Mouse (Mus musculus): ENCODE results near the gene Mpc1. TPM values are rescaled to one million over a fixed set of nuclear protein-coding genes. Genes with fewer than 3 reads are reported as not detected.

Mpc1 gene
- polyA plus RNA-seq (2012; rRNA removed) = 24.5 and 25.6 TPM in 2 replicates

DNA sequence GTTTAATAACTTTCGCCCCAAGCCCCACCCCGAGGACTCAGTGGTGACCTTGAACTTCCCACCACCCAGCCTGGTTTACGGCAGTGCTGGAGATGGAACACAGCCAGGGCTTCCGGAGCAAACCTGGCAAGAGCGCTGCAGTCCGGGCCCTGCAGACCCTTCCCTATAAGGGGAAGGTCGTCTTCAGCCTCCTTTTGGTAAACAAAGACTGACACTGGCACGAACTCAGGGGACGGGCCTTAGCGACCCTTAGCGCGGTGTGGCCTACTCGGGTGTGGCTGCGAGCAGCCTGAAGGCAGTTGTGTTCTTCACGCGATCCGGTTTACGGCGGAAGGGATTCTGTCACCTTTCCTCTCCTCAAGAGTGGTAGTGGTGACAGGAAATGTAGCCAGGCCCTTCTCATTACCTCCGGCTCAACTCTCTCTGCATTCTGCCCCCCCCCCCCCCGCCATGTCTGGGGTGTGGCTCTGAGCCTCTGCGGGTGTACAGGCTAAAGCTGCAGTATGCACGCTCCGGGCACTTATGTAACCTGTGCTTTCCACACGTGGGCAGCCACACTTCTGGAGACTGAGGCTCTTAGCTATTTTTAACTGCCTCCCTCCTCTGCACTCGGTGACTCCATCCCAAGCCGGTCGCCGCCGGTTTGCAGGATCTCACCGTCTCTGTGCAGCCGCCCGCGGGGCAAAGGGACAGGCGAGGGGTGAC lies at the start of gene Mpc1:
Mpc1 (plus strand) TSS at position 84 of the 705 bp plus-strand sequence.
- no peaks in the 10 kb centered on the region for H3K36me3 ChIP-seq (ENCODE audit: control insufficient read depth, insufficient read depth, low read length)
- H3K4me1 ChIP-seq (ENCODE audit: control insufficient read depth, insufficient read depth, insufficient read length) = peaks cover 5% of the 10 kb centered on the region
- H3K27ac ChIP-seq (ENCODE audit: insufficient read depth, low read length) = peak within 1 kb of the TSS; percentile 88
- H3K27me3 ChIP-seq (ENCODE audit: control insufficient read depth, insufficient read depth, low read length) = no peaks in the 10 kb centered on the region
- under 1% methylated on average over 34 of the region's 35 CpGs for WGBS
- TF ChIP-seq CTCF (IDR thresholded peaks at IDR 0.05; ENCODE audit: extremely low read depth, insufficient read depth, insufficient read length, insufficient replicate concordance) = no peak
- peak; percentile 3; the same call in 1 of the 2 replicates for TF ChIP-seq POLR2A (IDR thresholded peaks at IDR 0.05; ENCODE audit: low read depth, low read length)
- peak; percentile 38 to 40 for DNase-seq (ENCODE audit: low read depth in 1 of 2, low spot score in 2 of 2)
- H3K4me3 ChIP-seq (ENCODE audit: extremely low read depth, insufficient read depth, insufficient read length) = peak within 1 kb of the TSS; percentile 91

DNA sequence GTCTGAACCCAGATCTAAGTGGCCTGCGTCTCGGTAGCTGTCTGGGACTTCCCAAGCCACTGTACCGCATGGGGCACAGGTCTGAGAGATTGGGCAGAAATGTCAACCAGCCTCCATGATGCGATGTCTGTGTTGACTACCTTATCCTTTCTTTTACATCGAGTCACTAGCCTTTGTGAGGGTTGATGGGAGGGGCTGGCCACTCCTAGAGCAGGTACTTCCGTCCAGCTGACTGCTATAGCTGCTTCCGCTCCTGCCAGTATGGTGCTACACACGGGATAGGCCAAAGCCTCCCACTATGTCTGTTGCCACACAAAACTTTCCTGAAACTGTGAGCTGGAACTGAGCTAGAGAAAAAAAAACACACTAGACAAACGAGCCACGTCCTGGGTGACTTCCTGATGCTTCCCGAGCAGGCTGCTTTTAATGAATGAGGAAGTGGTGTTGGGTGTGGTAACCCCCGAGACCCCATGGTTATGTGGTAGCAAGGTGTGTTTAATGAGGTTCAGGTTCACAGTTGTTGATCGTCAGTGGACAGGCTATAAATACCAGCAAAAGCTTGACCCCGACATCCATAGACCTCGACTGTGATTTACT lies 49.0 kb upstream of the Mpc1 start:
- Histone ChIP-seq H3K27me3 (ENCODE audit: control insufficient read depth, insufficient read depth, low read length) (no peaks in the 10 kb centered on the region), H3K27ac (ENCODE audit: insufficient read depth, low read length) (peak overlapping the region; percentile 47), H3K4me1 (ENCODE audit: control insufficient read depth, insufficient read depth, insufficient read length) (peaks cover 50% of the 10 kb centered on the region; the same call in 1 of the 2 replicates), H3K36me3 (ENCODE audit: control insufficient read depth, insufficient read depth, low read length) (no peaks in the 10 kb centered on the region), H3K4me3 (ENCODE audit: extremely low read depth, insufficient read depth, insufficient read length) (no peak overlapping the region)
- WGBS = 34% methylated on average over 15 of the region's 15 CpGs
- no peak for TF ChIP-seq POLR2A (IDR thresholded peaks at IDR 0.05; ENCODE audit: low read depth, low read length)
- no peak for TF ChIP-seq CTCF (IDR thresholded peaks at IDR 0.05; ENCODE audit: extremely low read depth, insufficient read depth, insufficient read length, insufficient replicate concordance)
- peak in 1 of 2 experiments; percentile 53 for DNase-seq (ENCODE audit: low read depth in 1 of 2, low spot score in 2 of 2)

DNA sequence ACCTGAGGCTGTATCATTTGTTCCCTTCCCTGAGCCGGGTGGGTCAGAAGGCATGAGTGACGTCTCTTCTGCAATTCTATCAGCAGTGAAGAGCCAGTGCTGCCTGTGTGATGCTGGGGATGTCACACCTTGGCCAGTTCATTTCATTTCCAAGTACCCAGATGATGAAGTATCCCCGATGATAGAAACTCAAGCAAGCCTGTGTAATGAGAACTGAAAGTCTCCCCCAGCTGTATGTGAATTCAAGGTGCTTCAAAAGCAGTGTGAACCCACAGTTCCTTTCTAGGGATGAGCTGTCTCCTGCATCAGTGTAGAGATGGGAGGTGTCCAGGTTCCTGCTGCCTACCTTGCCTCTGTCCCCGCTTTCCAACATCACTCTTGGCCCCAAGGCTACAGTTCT lies 48.2 kb upstream of the Mpc1 start:
- Histone ChIP-seq H3K4me1 (ENCODE audit: control insufficient read depth, insufficient read depth, insufficient read length) (peaks cover 55% of the 10 kb centered on the region), H3K4me3 (ENCODE audit: extremely low read depth, insufficient read depth, insufficient read length) (no peak overlapping the region), H3K27me3 (ENCODE audit: control insufficient read depth, insufficient read depth, low read length) (no peaks in the 10 kb centered on the region), H3K36me3 (ENCODE audit: control insufficient read depth, insufficient read depth, low read length) (no peaks in the 10 kb centered on the region), H3K27ac (ENCODE audit: insufficient read depth, low read length) (peak overlapping the region; percentile 47)
- TF ChIP-seq POLR2A (IDR thresholded peaks at IDR 0.05; ENCODE audit: low read depth, low read length) (no peak), CTCF (IDR thresholded peaks at IDR 0.05; ENCODE audit: extremely low read depth, insufficient read depth, insufficient read length, insufficient replicate concordance) (no peak)
- 55% methylated on average over 4 of the region's 4 CpGs for WGBS
- no peak for DNase-seq (ENCODE audit: low read depth in 1 of 2, low spot score in 2 of 2)

DNA sequence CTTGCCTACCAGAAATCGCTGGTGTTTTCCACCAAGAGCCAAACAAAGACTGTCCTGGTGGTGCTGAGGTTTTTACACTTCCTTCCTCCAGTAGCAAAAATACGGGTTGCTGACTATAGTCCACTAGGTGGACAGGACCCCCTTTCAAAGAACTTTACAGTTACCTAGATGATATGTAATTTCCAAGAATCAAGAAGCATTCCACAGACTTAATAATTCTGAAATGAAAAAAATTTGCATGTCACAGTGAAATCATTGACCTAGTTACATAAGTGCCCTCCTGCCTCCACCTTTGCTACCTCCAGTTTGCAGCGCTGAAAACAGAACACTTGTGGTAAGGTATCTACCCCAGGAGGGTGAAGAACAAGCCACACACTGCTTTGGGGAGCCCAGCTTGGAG lies 47.0 kb upstream of the Mpc1 start, which contains the start of gene Ccr6:
Ccr6 (plus strand) TSS at position 301 of the 400 bp plus-strand sequence.
- no peak for DNase-seq (ENCODE audit: low read depth in 1 of 2, low spot score in 2 of 2)
- 11% methylated on average over 3 of the region's 3 CpGs for WGBS
- Histone ChIP-seq H3K36me3 (ENCODE audit: control insufficient read depth, insufficient read depth, low read length) (no peaks in the 10 kb centered on the region), H3K4me3 (ENCODE audit: extremely low read depth, insufficient read depth, insufficient read length) (peak within 1 kb of the TSS; percentile 29; the same call in 1 of the 2 replicates), H3K4me1 (ENCODE audit: control insufficient read depth, insufficient read depth, insufficient read length) (peaks cover 56% of the 10 kb centered on the region), H3K27me3 (ENCODE audit: control insufficient read depth, insufficient read depth, low read length) (no peaks in the 10 kb centered on the region), H3K27ac (ENCODE audit: insufficient read depth, low read length) (peak within 1 kb of the TSS; percentile 73)
- TF ChIP-seq POLR2A (IDR thresholded peaks at IDR 0.05; ENCODE audit: low read depth, low read length) (no peak), CTCF (IDR thresholded peaks at IDR 0.05; ENCODE audit: extremely low read depth, insufficient read depth, insufficient read length, insufficient replicate concordance) (no peak)

DNA sequence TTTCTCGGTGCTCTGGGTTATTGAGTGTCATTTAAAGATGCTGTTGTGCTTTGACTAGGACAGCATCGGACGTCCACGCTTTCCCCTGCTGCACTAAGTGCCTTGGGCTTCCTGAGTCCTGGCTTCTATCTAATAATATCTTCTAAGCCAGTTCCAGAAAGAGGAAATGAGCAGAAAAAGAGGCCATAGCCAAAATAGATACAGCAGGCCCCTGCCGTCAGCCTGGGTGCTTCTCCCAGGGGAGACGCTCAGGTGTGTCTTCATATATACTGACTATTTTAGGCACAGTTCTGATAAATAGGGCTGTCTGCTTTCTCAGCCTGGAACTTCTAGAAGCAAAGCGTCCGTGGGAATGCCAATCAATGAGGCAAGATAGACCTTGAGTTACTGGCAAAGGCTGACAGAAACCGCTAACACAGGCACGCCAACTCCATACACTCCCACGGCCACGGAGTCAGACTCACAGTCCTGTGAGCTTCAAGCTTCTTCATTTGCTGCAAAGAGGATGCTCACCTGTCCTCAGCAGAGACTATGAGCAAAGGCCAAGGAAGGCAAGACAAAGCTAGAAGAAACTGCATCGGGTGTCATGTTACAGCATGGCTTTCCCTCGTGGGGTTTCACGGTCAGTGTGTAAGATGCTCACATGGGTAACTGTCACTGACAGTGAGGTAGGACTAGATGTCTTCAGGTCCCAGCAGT lies 44.5 kb upstream of the Mpc1 start:
- no peaks in the 10 kb centered on the region for H3K27me3 ChIP-seq (ENCODE audit: control insufficient read depth, insufficient read depth, low read length)
- TF ChIP-seq CTCF (IDR thresholded peaks at IDR 0.05; ENCODE audit: extremely low read depth, insufficient read depth, insufficient read length, insufficient replicate concordance) (no peak), POLR2A (IDR thresholded peaks at IDR 0.05; ENCODE audit: low read depth, low read length) (no peak)
- peak overlapping the region; percentile 29; the same call in 1 of the 2 replicates for H3K4me3 ChIP-seq (ENCODE audit: extremely low read depth, insufficient read depth, insufficient read length)
- peak; percentile 54 to 64 for DNase-seq (ENCODE audit: low read depth in 1 of 2, low spot score in 2 of 2)
- H3K4me1 ChIP-seq (ENCODE audit: control insufficient read depth, insufficient read depth, insufficient read length) = peaks cover 61% of the 10 kb centered on the region
- WGBS = 38% methylated on average over 15 of the region's 15 CpGs
- H3K27ac ChIP-seq (ENCODE audit: insufficient read depth, low read length) = peak overlapping the region; percentile 88
- H3K36me3 ChIP-seq (ENCODE audit: control insufficient read depth, insufficient read depth, low read length) = no peaks in the 10 kb centered on the region

DNA sequence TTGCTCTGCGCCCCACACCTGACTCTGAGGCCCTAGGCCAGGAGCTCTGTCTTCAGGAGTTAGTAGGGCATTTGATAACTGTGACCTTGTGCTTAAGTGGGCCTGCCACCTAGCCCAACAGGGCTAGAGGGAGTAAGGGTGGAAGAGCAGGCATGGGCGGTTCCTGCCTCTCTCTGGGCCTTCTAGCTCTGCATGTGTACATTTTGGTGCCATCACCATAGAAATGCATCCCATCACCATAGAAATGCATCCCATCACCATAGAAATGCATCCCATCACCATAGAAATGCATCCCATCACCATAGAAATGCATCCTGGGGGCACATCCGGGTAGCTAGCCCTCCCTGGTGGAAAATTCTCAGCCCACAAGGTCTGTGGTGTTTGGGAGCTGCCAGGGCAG lies 43.1 kb upstream of the Mpc1 start:
- Histone ChIP-seq H3K4me1 (ENCODE audit: control insufficient read depth, insufficient read depth, insufficient read length) (peaks cover 66% of the 10 kb centered on the region), H3K27ac (ENCODE audit: insufficient read depth, low read length) (peak overlapping the region; percentile 88), H3K4me3 (ENCODE audit: extremely low read depth, insufficient read depth, insufficient read length) (no peak overlapping the region), H3K27me3 (ENCODE audit: control insufficient read depth, insufficient read depth, low read length) (no peaks in the 10 kb centered on the region), H3K36me3 (ENCODE audit: control insufficient read depth, insufficient read depth, low read length) (no peaks in the 10 kb centered on the region)
- TF ChIP-seq POLR2A (IDR thresholded peaks at IDR 0.05; ENCODE audit: low read depth, low read length) (no peak), CTCF (IDR thresholded peaks at IDR 0.05; ENCODE audit: extremely low read depth, insufficient read depth, insufficient read length, insufficient replicate concordance) (no peak)
- DNase-seq (ENCODE audit: low read depth in 1 of 2, low spot score in 2 of 2) = no peak
- 82% methylated on average over 3 of the region's 3 CpGs for WGBS
